Mouse (Mus musculus): ENCODE data around the gene Golga1.
"Not testable (repeated sequence)": the region's sequence is repeated elsewhere in the genome, so short reads cannot be mapped to it uniquely, and the experiment has no call there.

Gene Golga1

GRCm38 (mm10) chr2:39065400-39065987 is at the start of gene Golga1:
Golga1 (minus strand) TSS chr2:39065541.
- DNase-seq (ENCODE audit: low spot score in 2 of 2): peak; percentile 76 to 81

GRCm38 (mm10) chr2:39114093-39114492 is 48.8 kb upstream of the Golga1 start:
- no peak for DNase-seq (ENCODE audit: low spot score in 2 of 2)

GRCm38 (mm10) chr2:39110514-39110913 is 45.2 kb upstream of the Golga1 start:
- DNase-seq (ENCODE audit: low spot score in 2 of 2): no peak

DNA sequence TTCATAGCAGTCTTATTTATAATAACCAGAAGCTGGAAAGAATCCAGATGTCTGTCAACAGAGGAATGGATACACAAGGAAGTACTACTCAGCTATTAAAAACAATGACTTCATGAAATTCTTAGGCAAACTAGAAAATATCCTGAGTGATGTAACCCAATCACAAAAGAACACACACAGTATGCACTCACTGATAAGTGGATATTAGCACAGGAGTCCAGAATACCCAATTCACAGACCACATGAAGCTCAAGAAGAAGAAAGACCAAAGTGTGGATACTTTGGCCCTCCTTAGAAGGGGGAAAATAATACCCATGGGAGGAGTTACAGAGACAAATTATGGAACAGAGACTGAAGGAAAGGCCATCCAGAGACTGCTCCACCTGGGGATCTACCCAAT is 44.4 kb upstream of the Golga1 start:
- not testable (repeated sequence) for DNase-seq (ENCODE audit: low spot score in 2 of 2)

- not testable (repeated sequence) for DNase-seq (ENCODE audit: low spot score in 2 of 2)
These were observed 34.6 kb upstream of the Golga1 start for GRCm38 (mm10) chr2:39099951-39100350.

DNA sequence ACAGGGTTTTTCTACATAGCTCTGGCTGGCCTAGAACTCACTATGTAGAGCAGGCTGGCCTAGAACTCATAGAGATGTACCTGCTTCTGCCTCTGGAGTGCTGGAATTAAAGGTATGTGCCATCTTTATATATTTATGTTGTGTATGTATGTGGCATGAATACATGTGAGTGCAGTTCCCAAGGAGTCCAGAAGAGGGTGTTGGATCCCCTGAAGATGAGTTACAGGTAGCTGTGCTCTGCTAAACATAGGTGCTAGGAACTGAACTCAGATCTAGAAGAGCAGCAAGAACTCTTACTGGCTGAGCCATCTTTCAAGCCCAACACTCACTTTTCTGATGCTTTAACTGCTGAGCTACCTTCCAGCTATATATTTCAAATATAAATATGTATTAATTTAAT is 32.7 kb upstream of the Golga1 start:
- DNase-seq (ENCODE audit: low spot score in 2 of 2): no peak

- no peak for DNase-seq (ENCODE audit: low spot score in 2 of 2)
These were observed 26.6 kb upstream of the Golga1 start for GRCm38 (mm10) chr2:39091966-39092365.

DNA sequence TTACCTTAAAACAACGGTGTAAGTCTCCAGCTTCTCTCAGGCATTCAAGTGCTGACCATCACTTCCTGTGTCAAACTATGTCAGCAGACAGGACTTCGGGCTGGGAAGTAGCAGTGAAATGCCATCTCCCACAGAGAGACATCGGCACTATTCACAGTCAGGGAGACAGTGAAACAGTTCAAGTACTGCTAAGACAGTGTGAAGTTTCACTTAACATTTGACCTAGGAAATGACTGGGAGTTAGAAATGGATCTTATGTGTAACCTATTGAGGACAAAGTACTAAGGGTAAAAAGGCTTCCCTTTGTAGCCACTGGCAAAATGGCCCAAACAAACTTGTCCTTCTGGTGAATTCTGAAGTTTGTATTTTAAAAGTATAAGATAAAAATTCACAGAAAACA is 17.4 kb upstream of the Golga1 start:
- DNase-seq (ENCODE audit: low spot score in 2 of 2): no peak

GRCm38 (mm10) chr2:39070666-39071065 is 5.3 kb upstream of the Golga1 start:
- DNase-seq (ENCODE audit: low spot score in 2 of 2): no peak

- DNase-seq (ENCODE audit: low spot score in 2 of 2): no peak
These were observed 3.8 kb upstream of the Golga1 start for GRCm38 (mm10) chr2:39069096-39069495.

- no peak for DNase-seq (ENCODE audit: low spot score in 2 of 2)
These were observed 498 bp downstream of the Golga1 start for GRCm38 (mm10) chr2:39064687-39065399.

- DNase-seq (ENCODE audit: low spot score in 2 of 2): no peak
These were observed 16.8 kb downstream of the Golga1 start for GRCm38 (mm10) chr2:39048515-39048914.

DNA sequence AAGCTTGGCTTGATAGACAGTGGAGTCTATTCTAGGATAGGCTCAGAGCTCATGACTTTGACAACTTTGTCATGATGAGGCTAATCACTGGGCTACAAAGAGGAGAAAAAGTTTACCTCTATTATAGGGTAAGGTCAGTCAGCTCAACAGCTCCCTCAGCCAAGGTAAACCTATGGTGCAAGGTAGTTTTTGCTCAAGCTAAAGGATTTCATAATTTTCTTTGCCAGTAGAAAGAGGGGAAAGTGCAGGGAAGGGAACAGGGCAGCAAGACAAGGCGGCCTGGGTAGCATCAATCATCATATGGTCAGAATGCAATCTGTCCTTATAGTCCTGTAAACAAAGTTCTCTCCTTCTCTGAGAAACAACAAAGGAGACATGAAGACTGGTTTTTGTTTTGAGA is 25.1 kb downstream of the Golga1 start:
- no peak for DNase-seq (ENCODE audit: low spot score in 2 of 2)

- DNase-seq (ENCODE audit: low spot score in 2 of 2): no peak
These were observed 33.7 kb downstream of the Golga1 start for GRCm38 (mm10) chr2:39031611-39032010.

DNA sequence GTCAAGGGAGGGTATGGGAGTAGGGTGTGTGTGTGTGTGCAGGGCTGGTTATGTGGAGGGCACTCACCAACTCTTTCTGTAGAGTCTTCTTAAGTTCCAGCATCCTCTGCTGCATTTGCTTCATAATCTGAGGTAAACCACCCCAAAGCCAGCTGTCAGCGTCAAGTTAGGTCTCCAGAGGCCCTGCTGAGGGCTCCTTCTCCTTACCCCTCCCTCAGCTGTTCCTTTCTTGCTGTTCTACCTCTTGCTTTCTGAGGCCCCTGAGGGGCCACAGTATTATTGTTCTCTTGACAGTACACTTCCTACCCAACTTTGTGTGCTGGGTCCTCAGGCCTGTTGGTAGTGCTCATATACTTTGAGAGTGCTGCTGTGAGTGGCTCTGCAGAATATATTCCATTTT is 45.3 kb downstream of the Golga1 start:
- no peak for DNase-seq (ENCODE audit: low spot score in 2 of 2)

- DNase-seq (ENCODE audit: low spot score in 2 of 2): no peak
These were observed 48.8 kb downstream of the Golga1 start for GRCm38 (mm10) chr2:39016581-39016980.

GRCm38 (mm10) chr2:39012768-39013279 is 52.5 kb downstream of the Golga1 start:
- DNase-seq (ENCODE audit: low spot score in 2 of 2): no peak

GRCm38 (mm10) chr2:39011971-39012370 is 53.4 kb downstream of the Golga1 start:
- no peak for DNase-seq (ENCODE audit: low spot score in 2 of 2)

GRCm38 (mm10) chr2:39011264-39011663 is 54.1 kb downstream of the Golga1 start:
- DNase-seq (ENCODE audit: low spot score in 2 of 2): no peak

DNA sequence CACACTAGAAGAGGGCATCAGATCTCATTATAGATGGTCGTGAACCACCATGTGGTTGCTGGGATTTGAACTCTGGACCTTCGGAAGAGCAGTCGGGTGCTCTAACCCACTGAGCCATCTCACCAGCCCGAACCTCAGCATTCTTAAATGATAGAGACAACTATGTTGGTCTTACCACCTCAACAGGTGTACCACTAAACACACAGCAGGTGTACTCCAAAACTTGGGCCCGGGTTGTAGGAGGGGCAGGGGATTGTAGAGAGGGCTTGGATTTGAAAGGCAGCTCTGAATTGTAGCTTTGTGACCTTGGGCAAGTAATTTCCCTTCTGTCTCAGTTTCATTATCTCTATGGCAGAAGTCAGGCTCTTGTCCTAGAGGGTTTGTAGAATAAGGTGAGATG is 55.2 kb downstream of the Golga1 start:
- DNase-seq (ENCODE audit: low spot score in 2 of 2): not testable (repeated sequence)

GRCm38 (mm10) chr2:39008954-39009365 is 56.4 kb downstream of the Golga1 start:
- DNase-seq (ENCODE audit: low spot score in 2 of 2): peak in 1 of 2 experiments; percentile 43

DNA sequence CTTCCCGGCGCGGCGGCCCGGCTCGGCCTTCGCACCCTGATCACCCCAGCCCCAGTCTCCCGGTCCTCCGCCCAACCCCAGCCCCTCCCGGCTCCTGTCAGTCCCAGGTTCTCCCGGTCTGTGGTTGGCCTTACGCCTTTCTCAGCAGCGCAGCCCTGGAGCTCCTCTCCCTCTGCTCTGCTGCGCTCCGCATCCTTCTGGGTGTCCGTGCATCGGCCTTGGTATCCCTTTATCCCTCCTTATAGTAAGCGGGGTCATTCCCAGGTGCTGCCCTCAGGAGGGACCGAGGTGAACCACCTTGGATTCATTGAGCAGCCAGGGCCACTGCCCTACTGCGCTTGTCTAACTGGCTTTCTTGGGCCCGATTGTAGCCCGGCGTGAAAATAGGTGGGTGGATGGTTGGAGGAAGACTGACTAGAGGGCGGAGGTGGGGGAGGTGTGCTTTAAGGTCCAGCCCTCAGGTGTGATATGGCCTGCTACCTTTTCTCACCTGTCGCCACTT is 56.9 kb downstream of the Golga1 start:
- no peak for DNase-seq (ENCODE audit: low spot score in 2 of 2)

DNA sequence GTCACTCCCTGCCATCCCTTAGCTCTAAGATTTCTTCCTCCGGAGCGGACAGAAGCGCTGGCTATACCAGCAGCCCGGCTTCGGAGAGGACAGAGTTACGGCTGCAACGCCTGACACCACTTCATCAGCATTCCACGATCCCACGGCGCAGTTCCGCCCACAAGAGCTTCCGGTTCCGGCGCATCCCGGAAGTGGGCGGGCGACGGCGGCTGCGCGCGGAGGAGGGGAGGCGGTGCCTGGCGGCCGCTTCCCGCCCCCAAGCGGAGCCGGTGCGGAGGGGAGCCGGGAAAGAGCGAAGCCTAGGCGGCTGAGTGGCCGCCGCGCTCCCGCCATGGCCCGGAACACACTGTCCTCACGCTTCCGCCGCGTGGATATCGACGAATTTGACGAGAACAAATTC is 57.5 kb downstream of the Golga1 start:
- DNase-seq (ENCODE audit: low spot score in 2 of 2): peak; percentile 86 to 89
